Mouse (Mus musculus) spleen, adult 10 weeks (tissue): Measurements from ENCODE around the gene Ch25h. TPM values are rescaled to one million over a fixed set of nuclear protein-coding genes. Genes with fewer than 3 reads are reported as not detected.

ENCODE experiments used
- polyA plus RNA-seq: library from polyadenylated mRNA; stranded (reverse); fragments of 350-450 nt; fragmentation: Illumina TruSeq; extraction: RNeasy Lipid Tissue Mini Kit (QIAGEN cat#74804); gene quantifications from one replicate; pipeline ENCODE4 v1.2.3, GENCODE M21; 2015; ENCODE audit warnings: low replicate concordance; ENCODE audit not compliant: insufficient read depth

Gene Ch25h
- 3.5 TPM for polyA plus RNA-seq

GRCm38 (mm10) chr19:34474991-34475971 lies at the start of gene Ch25h:
Gene Ch25h (minus strand): TSS chr19:34475164.

Other genes starting within 250 kb of the Ch25h start
- gene Acta2, start 219.6 kb downstream of the Ch25h start, polyA plus RNA-seq, result 117 TPM
- gene Fas, start 184.5 kb downstream of the Ch25h start, polyA plus RNA-seq, result 33.8 TPM
- gene Lipa, start 52.3 kb upstream of the Ch25h start, polyA plus RNA-seq, result 98.9 TPM
- 21.9 TPM for gene Ifit2, start 75.5 kb upstream of the Ch25h start, polyA plus RNA-seq
- 53.7 TPM for gene Ifit3, start 108.4 kb upstream of the Ch25h start, polyA plus RNA-seq
- 25.0 TPM for gene Ifit1bl1, start 126.8 kb upstream of the Ch25h start, polyA plus RNA-seq
- 8.5 TPM for gene Ifit3b, start 132.8 kb upstream of the Ch25h start, polyA plus RNA-seq
- 0.77 TPM for gene Ifit1bl2, start 165.6 kb upstream of the Ch25h start, polyA plus RNA-seq
- 13.5 TPM for gene Ifit1, start 165.7 kb upstream of the Ch25h start, polyA plus RNA-seq